14 mouse cellular contexts compared by ENCODE assay signal in the genomic region with DNA sequence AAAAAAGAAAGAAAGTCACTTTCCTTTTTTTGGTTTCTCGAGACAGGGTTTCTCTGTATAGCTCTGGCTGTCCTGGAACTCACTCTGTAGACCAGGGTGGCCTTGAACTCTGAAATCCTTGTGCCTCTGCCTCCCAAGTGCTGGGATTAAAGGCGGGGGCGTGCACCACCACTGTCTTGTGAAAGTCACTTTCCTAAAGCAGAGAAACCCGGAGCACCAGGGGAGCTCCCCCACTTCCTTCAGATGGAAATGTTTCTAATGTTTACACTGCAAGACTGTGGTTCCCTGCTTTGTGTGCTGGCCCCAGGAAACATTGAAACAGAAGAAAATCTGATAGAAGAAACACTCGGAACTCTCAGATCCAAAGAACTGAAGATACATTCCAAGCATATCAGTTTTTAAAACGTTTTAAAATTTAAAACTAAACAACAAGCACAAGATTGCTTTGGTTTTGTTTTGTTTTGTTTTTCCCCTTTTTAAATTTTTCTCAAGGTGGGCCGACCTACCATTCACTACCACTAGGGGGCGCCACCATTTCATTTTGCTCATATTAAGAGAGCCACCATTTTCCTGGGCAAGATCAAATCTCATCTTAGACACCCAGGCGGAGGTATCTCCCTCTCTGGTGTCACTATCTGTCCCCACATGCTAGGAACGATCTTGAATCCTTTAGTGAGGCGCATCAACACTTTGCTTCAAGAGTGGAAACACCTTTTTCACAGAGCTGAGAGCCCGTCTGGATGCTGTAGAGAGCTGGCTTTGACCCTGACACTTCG. TPM values are rescaled to one million over a fixed set of nuclear protein-coding genes. Genes with fewer than 3 reads are reported as not detected.
DNase-seq lines count a peak whose midpoint lies in the region; ATAC-seq and TF ChIP-seq lines count a peak whose summit lies in the region.
"Had no signal": no experiment of that assay in that cellular context is flagged by ENCODE, and none has a peak within 500 bp of the region (broad histone marks: within the 10 kb centered on the region; RNA-seq: fewer than 3 reads in every experiment).

No protein-coding gene starts in this region.

- ATAC-seq in hindbrain, postnatal 0 days, result no peak
- no peak for ATAC-seq in hindbrain, embryonic 12.5 days (ENCODE audit: low FRiP score)
- peak; percentile 74 for ATAC-seq in liver, embryonic 12.5 days
- ATAC-seq in forebrain, embryonic 14.5 days, result no peak
- ATAC-seq: midbrain, embryonic 15.5 days had no signal

- TF ChIP-seq CTCF in hindbrain, postnatal 0 days (IDR thresholded peaks at IDR 0.05; ENCODE audit: low read depth), result peak; percentile 36

- no peaks in the 10 kb centered on the region for H3K27me3 ChIP-seq in hindbrain, postnatal 0 days (ENCODE audit: insufficient read depth, low read length)
- H3K27me3 ChIP-seq in hindbrain, embryonic 12.5 days, result no peaks in the 10 kb centered on the region
- 0 out of 2 replicates have a peak, but pooled peaks cover 4% of the 10 kb centered on the region for H3K27me3 ChIP-seq in liver, embryonic 12.5 days (replicated peaks)
- no peaks in the 10 kb centered on the region for H3K27me3 ChIP-seq in forebrain, embryonic 14.5 days (replicated peaks; ENCODE audit: control insufficient read depth, insufficient read depth, low read length)
- no peaks in the 10 kb centered on the region for H3K27me3 ChIP-seq in forebrain, embryonic 10.5 days (ENCODE audit: poor library complexity, severe bottlenecking)
- H3K27me3 ChIP-seq: midbrain, embryonic 15.5 days had no signal

- no peaks in the 10 kb centered on the region for H3K4me1 ChIP-seq in hindbrain, postnatal 0 days (ENCODE audit: insufficient read depth, low read length)
- H3K4me1 ChIP-seq in hindbrain, embryonic 12.5 days, result no peaks in the 10 kb centered on the region
- peaks cover 37% of the 10 kb centered on the region for H3K4me1 ChIP-seq in liver, embryonic 12.5 days
- no peaks in the 10 kb centered on the region for H3K4me1 ChIP-seq in forebrain, embryonic 14.5 days (ENCODE audit: control insufficient read depth, insufficient read depth, low read length)
- no peaks in the 10 kb centered on the region for H3K4me1 ChIP-seq in forebrain, embryonic 10.5 days
- H3K4me1 ChIP-seq: limb, embryonic 13.5 days; midbrain, embryonic 15.5 days had no signal

- DNase-seq in hindbrain, postnatal 0 days (ENCODE audit: low spot score), result no peak
- DNase-seq in thymus, postnatal 0 days (ENCODE audit: low spot score), result peak; percentile 6
- DNase-seq in thymus, adult 18-20 months, result no peak
- no peak for DNase-seq in forebrain, embryonic 14.5 days (ENCODE audit: low spot score)
- DNase-seq in frontal cortex, postnatal 25 days (ENCODE audit: low spot score in 2 of 2), result no peak
- no peak for DNase-seq in forebrain, embryonic 10.5 days (ENCODE audit: extremely low spot score, low spot score)
- DNase-seq: adrenal gland, adult 8-10 months; cerebellum, postnatal 10 days; heart, postnatal 36 days had no signal

- H3K9me3 ChIP-seq in hindbrain, postnatal 0 days (ENCODE audit: low read length), result no peaks in the 10 kb centered on the region
- H3K9me3 ChIP-seq in hindbrain, embryonic 12.5 days (replicated peaks), result no peaks in the 10 kb centered on the region
- no peaks in the 10 kb centered on the region for H3K9me3 ChIP-seq in liver, embryonic 12.5 days (replicated peaks)
- H3K9me3 ChIP-seq in forebrain, embryonic 14.5 days (replicated peaks; ENCODE audit: control insufficient read depth, low read length), result no peaks in the 10 kb centered on the region
- no peaks in the 10 kb centered on the region for H3K9me3 ChIP-seq in forebrain, embryonic 10.5 days
- H3K9me3 ChIP-seq: limb, embryonic 13.5 days; midbrain, embryonic 15.5 days had no signal

- no peak overlapping the region for H3K4me2 ChIP-seq in hindbrain, postnatal 0 days (ENCODE audit: low read depth, low read length)
- no peak overlapping the region for H3K4me2 ChIP-seq in hindbrain, embryonic 12.5 days (replicated peaks)
- H3K4me2 ChIP-seq in liver, embryonic 12.5 days, result no peak overlapping the region
- no peak overlapping the region for H3K4me2 ChIP-seq in forebrain, embryonic 14.5 days (ENCODE audit: low read length)
- H3K4me2 ChIP-seq: limb, embryonic 13.5 days; midbrain, embryonic 15.5 days had no signal

- H3K36me3 ChIP-seq in hindbrain, postnatal 0 days (ENCODE audit: insufficient read depth, low read length), result no peaks in the 10 kb centered on the region
- no peaks in the 10 kb centered on the region for H3K36me3 ChIP-seq in hindbrain, embryonic 12.5 days
- no peaks in the 10 kb centered on the region for H3K36me3 ChIP-seq in liver, embryonic 12.5 days
- H3K36me3 ChIP-seq in forebrain, embryonic 14.5 days (ENCODE audit: control insufficient read depth, insufficient read depth, low read length), result no peaks in the 10 kb centered on the region
- no peaks in the 10 kb centered on the region for H3K36me3 ChIP-seq in forebrain, embryonic 10.5 days (replicated peaks)
- H3K36me3 ChIP-seq: limb, embryonic 13.5 days; midbrain, embryonic 15.5 days had no signal

- no peak overlapping the region for H3K9ac ChIP-seq in hindbrain, postnatal 0 days (replicated peaks; ENCODE audit: low read length)
- no peak overlapping the region for H3K9ac ChIP-seq in hindbrain, embryonic 12.5 days
- H3K9ac ChIP-seq in liver, embryonic 12.5 days, result no peak overlapping the region
- no peak overlapping the region for H3K9ac ChIP-seq in forebrain, embryonic 14.5 days (ENCODE audit: low read length)
- H3K9ac ChIP-seq: limb, embryonic 13.5 days; midbrain, embryonic 15.5 days had no signal

- H3K27ac ChIP-seq in hindbrain, postnatal 0 days, result no peak overlapping the region
- no peak overlapping the region for H3K27ac ChIP-seq in hindbrain, embryonic 12.5 days
- no peak overlapping the region for H3K27ac ChIP-seq in liver, embryonic 12.5 days
- H3K27ac ChIP-seq in forebrain, embryonic 14.5 days (ENCODE audit: low read depth, low read length), result no peak overlapping the region
- H3K27ac ChIP-seq in forebrain, embryonic 10.5 days, result no peak overlapping the region
- H3K27ac ChIP-seq: limb, embryonic 13.5 days; midbrain, embryonic 15.5 days had no signal

- WGBS in hindbrain, postnatal 0 days, result 69% methylated on average over 13 of the region's 13 CpGs
- 66% methylated on average over 13 of the region's 13 CpGs for WGBS in hindbrain, embryonic 12.5 days
- WGBS in liver, embryonic 12.5 days (ENCODE audit: insufficient replicate concordance), result 46% methylated on average over 13 of the region's 13 CpGs
- WGBS in forebrain, embryonic 14.5 days, result 68% methylated on average over 13 of the region's 13 CpGs
- WGBS in forebrain, embryonic 10.5 days, result 72% methylated on average over 13 of the region's 13 CpGs

- no peak overlapping the region for H3K4me3 ChIP-seq in hindbrain, postnatal 0 days (ENCODE audit: low read length)
- no peak overlapping the region for H3K4me3 ChIP-seq in hindbrain, embryonic 12.5 days
- H3K4me3 ChIP-seq in liver, embryonic 12.5 days, result no peak overlapping the region
- H3K4me3 ChIP-seq in forebrain, embryonic 14.5 days (ENCODE audit: low read depth, low read length), result no peak overlapping the region
- no peak overlapping the region for H3K4me3 ChIP-seq in forebrain, embryonic 10.5 days
- H3K4me3 ChIP-seq: erythroblast, embryonic 14.5 days; limb, embryonic 13.5 days; midbrain, embryonic 15.5 days had no signal

RNA-seq across cellular contexts. Expression of a gene that starts 24.5 kb away (rescaled TPM):
- total RNA-seq in hindbrain, postnatal 0 days (2014; rRNA removed), result 0.21 TPM in 1 of 2 replicates, not detected in the other
- polyA plus RNA-seq in hindbrain, postnatal 0 days (2015; fragmentation: Nextera tagmentation; extraction: Ambion mirVana), result 0.25 and 0.33 TPM in 2 replicates
- polyA plus RNA-seq in hindbrain, embryonic 12.5 days (2016; fragmentation: Nextera tagmentation; extraction: Ambion mirVana), result not detected in 2 replicates
- polyA plus RNA-seq in thymus, postnatal 0 days (2015; fragmentation: Nextera tagmentation; extraction: Ambion mirVana), result 1.7 and 2.0 TPM in 2 replicates
- 7.2 and 7.3 TPM in 2 replicates for polyA plus RNA-seq in liver, embryonic 12.5 days (2016; fragmentation: Nextera tagmentation; extraction: Ambion mirVana)
- not detected in 2 replicates for polyA plus RNA-seq in forebrain, embryonic 14.5 days (2014; fragmentation: Nextera tagmentation; extraction: Ambion mirVana)
- not detected in 2 replicates for polyA plus RNA-seq in forebrain, embryonic 10.5 days (2016; fragmentation: Nextera tagmentation; extraction: Ambion mirVana)
- total RNA-seq: heart, postnatal 36 days had no signal
- polyA plus RNA-seq: erythroblast, embryonic 14.5 days; midbrain, embryonic 15.5 days had no signal

RNA-seq across cellular contexts. Expression of a gene that starts 54.1 kb away (rescaled TPM):
- total RNA-seq in hindbrain, postnatal 0 days (2014; rRNA removed), result 0.58 and 1.8 TPM in 2 replicates
- polyA plus RNA-seq in hindbrain, postnatal 0 days (2015; fragmentation: Nextera tagmentation; extraction: Ambion mirVana), result 2.3 and 2.8 TPM in 2 replicates
- polyA plus RNA-seq in hindbrain, embryonic 12.5 days (2016; fragmentation: Nextera tagmentation; extraction: Ambion mirVana), result 5.6 and 9.1 TPM in 2 replicates
- polyA plus RNA-seq in thymus, postnatal 0 days (2015; fragmentation: Nextera tagmentation; extraction: Ambion mirVana), result 5.4 and 5.8 TPM in 2 replicates
- 26.5 and 31.2 TPM in 2 replicates for polyA plus RNA-seq in liver, embryonic 12.5 days (2016; fragmentation: Nextera tagmentation; extraction: Ambion mirVana)
- polyA plus RNA-seq in forebrain, embryonic 14.5 days (2014; fragmentation: Nextera tagmentation; extraction: Ambion mirVana), result 0.99 and 1.4 TPM in 2 replicates
- polyA plus RNA-seq in forebrain, embryonic 10.5 days (2016; fragmentation: Nextera tagmentation; extraction: Ambion mirVana), result 3.2 and 3.3 TPM in 2 replicates

RNA-seq across cellular contexts. Expression of a gene that starts 59.7 kb away (rescaled TPM):
- 56.6 and 62.1 TPM in 2 replicates for total RNA-seq in hindbrain, postnatal 0 days (2014; rRNA removed)
- 151 TPM in 2 replicates for polyA plus RNA-seq in hindbrain, postnatal 0 days (2015; fragmentation: Nextera tagmentation; extraction: Ambion mirVana)
- 105 and 121 TPM in 2 replicates for polyA plus RNA-seq in hindbrain, embryonic 12.5 days (2016; fragmentation: Nextera tagmentation; extraction: Ambion mirVana)
- polyA plus RNA-seq in thymus, postnatal 0 days (2015; fragmentation: Nextera tagmentation; extraction: Ambion mirVana), result 237 and 272 TPM in 2 replicates
- polyA plus RNA-seq in liver, embryonic 12.5 days (2016; fragmentation: Nextera tagmentation; extraction: Ambion mirVana), result 171 and 178 TPM in 2 replicates
- polyA plus RNA-seq in forebrain, embryonic 14.5 days (2014; fragmentation: Nextera tagmentation; extraction: Ambion mirVana), result 120 and 132 TPM in 2 replicates
- polyA plus RNA-seq in forebrain, embryonic 10.5 days (2016; fragmentation: Nextera tagmentation; extraction: Ambion mirVana), result 78.1 and 82.6 TPM in 2 replicates
